Mouse (Mus musculus): Measurements from ENCODE around the gene Dock2. TPM values are rescaled to one million over a fixed set of nuclear protein-coding genes. Genes with fewer than 3 reads are reported as not detected.

Gene Dock2
- polyA plus RNA-seq, 1 experiment from 2014 or later, result 2.1 TPM

- no peaks in the 10 kb centered on the region for H3K9me3 ChIP-seq
- no peak overlapping the region for H3K4me2 ChIP-seq
- no peak overlapping the region for H3K27ac ChIP-seq
- no peak overlapping the region for H3K4me3 ChIP-seq
- 47% methylated on average over 5 of the region's 5 CpGs for WGBS
- ATAC-seq (ENCODE audit: borderline replicate concordance, extremely low read depth, low FRiP score, low TSS enrichment), result no peak
- H3K9ac ChIP-seq, result no peak overlapping the region
- no peaks in the 10 kb centered on the region for H3K36me3 ChIP-seq
- no peaks in the 10 kb centered on the region for H3K4me1 ChIP-seq
- no peaks in the 10 kb centered on the region for H3K27me3 ChIP-seq
These were observed 376.8 kb downstream of the Dock2 start for GRCm38 (mm10) chr11:34406850-34407249.

GRCm38 (mm10) chr11:34406309-34406708 lies 377.4 kb downstream of the Dock2 start:
- H3K36me3 ChIP-seq, result no peaks in the 10 kb centered on the region
- no peaks in the 10 kb centered on the region for H3K9me3 ChIP-seq
- no peak overlapping the region for H3K4me3 ChIP-seq
- no peak overlapping the region for H3K27ac ChIP-seq
- no peaks in the 10 kb centered on the region for H3K4me1 ChIP-seq
- no peak for ATAC-seq (ENCODE audit: borderline replicate concordance, extremely low read depth, low FRiP score, low TSS enrichment)
- H3K4me2 ChIP-seq, result no peak overlapping the region
- H3K27me3 ChIP-seq, result no peaks in the 10 kb centered on the region
- H3K9ac ChIP-seq, result no peak overlapping the region
- WGBS, result 26% methylated on average over 8 of the region's 8 CpGs

GRCm38 (mm10) chr11:34405311-34405710 lies 378.4 kb downstream of the Dock2 start:
- no peak for ATAC-seq (ENCODE audit: borderline replicate concordance, extremely low read depth, low FRiP score, low TSS enrichment)
- Histone ChIP-seq H3K4me2 (no peak overlapping the region), H3K9ac (no peak overlapping the region), H3K9me3 (no peaks in the 10 kb centered on the region), H3K27ac (no peak overlapping the region), H3K4me1 (no peaks in the 10 kb centered on the region), H3K4me3 (no peak overlapping the region), H3K36me3 (no peaks in the 10 kb centered on the region), H3K27me3 (no peaks in the 10 kb centered on the region)
- 62% methylated on average over 1 of the region's 1 CpGs for WGBS

GRCm38 (mm10) chr11:34401343-34401742 lies 382.3 kb downstream of the Dock2 start:
- Histone ChIP-seq H3K4me2 (no peak overlapping the region), H3K27me3 (no peaks in the 10 kb centered on the region), H3K4me3 (no peak overlapping the region), H3K9me3 (no peaks in the 10 kb centered on the region), H3K27ac (no peak overlapping the region), H3K9ac (no peak overlapping the region), H3K36me3 (no peaks in the 10 kb centered on the region), H3K4me1 (no peaks in the 10 kb centered on the region)
- ATAC-seq (ENCODE audit: borderline replicate concordance, extremely low read depth, low FRiP score, low TSS enrichment), result no peak
- WGBS, result 88% methylated on average over 8 of the region's 8 CpGs

GRCm38 (mm10) chr11:34398555-34398954 lies 385.1 kb downstream of the Dock2 start:
- Histone ChIP-seq H3K9ac (no peak overlapping the region), H3K36me3 (no peaks in the 10 kb centered on the region), H3K4me3 (no peak overlapping the region), H3K27me3 (no peaks in the 10 kb centered on the region), H3K4me2 (no peak overlapping the region), H3K9me3 (no peaks in the 10 kb centered on the region), H3K27ac (no peak overlapping the region), H3K4me1 (no peaks in the 10 kb centered on the region)
- WGBS, result 72% methylated on average over 2 of the region's 2 CpGs
- no peak for ATAC-seq (ENCODE audit: borderline replicate concordance, extremely low read depth, low FRiP score, low TSS enrichment)

GRCm38 (mm10) chr11:34397661-34398060 lies 386.0 kb downstream of the Dock2 start:
- H3K4me3 ChIP-seq, result no peak overlapping the region
- no peak overlapping the region for H3K9ac ChIP-seq
- H3K4me2 ChIP-seq, result no peak overlapping the region
- H3K27me3 ChIP-seq, result no peaks in the 10 kb centered on the region
- 88% methylated on average over 5 of the region's 5 CpGs for WGBS
- H3K9me3 ChIP-seq, result no peaks in the 10 kb centered on the region
- H3K4me1 ChIP-seq, result no peaks in the 10 kb centered on the region
- ATAC-seq (ENCODE audit: borderline replicate concordance, extremely low read depth, low FRiP score, low TSS enrichment), result no peak
- H3K27ac ChIP-seq, result no peak overlapping the region
- H3K36me3 ChIP-seq, result no peaks in the 10 kb centered on the region

GRCm38 (mm10) chr11:34395802-34396201 lies 387.9 kb downstream of the Dock2 start:
- Histone ChIP-seq H3K27ac (no peak overlapping the region), H3K9ac (no peak overlapping the region), H3K4me1 (no peaks in the 10 kb centered on the region), H3K4me3 (no peak overlapping the region), H3K4me2 (no peak overlapping the region), H3K27me3 (no peaks in the 10 kb centered on the region), H3K9me3 (no peaks in the 10 kb centered on the region), H3K36me3 (no peaks in the 10 kb centered on the region)
- 74% methylated on average over 3 of the region's 3 CpGs for WGBS
- ATAC-seq (ENCODE audit: borderline replicate concordance, extremely low read depth, low FRiP score, low TSS enrichment), result no peak

GRCm38 (mm10) chr11:34392105-34392504 lies 391.6 kb downstream of the Dock2 start:
- no peak for ATAC-seq (ENCODE audit: borderline replicate concordance, extremely low read depth, low FRiP score, low TSS enrichment)
- Histone ChIP-seq H3K9me3 (no peaks in the 10 kb centered on the region), H3K27ac (no peak overlapping the region), H3K4me3 (no peak overlapping the region), H3K4me2 (no peak overlapping the region), H3K27me3 (no peaks in the 10 kb centered on the region), H3K36me3 (no peaks in the 10 kb centered on the region), H3K9ac (no peak overlapping the region), H3K4me1 (no peaks in the 10 kb centered on the region)
- 45% methylated on average over 4 of the region's 4 CpGs for WGBS

GRCm38 (mm10) chr11:34389261-34390116 lies 394.2 kb downstream of the Dock2 start:
- 85% methylated on average over 6 of the region's 6 CpGs for WGBS
- H3K4me1 ChIP-seq, result no peaks in the 10 kb centered on the region
- H3K4me2 ChIP-seq, result no peak overlapping the region
- H3K9me3 ChIP-seq, result no peaks in the 10 kb centered on the region
- no peak for ATAC-seq (ENCODE audit: borderline replicate concordance, extremely low read depth, low FRiP score, low TSS enrichment)
- H3K27me3 ChIP-seq, result no peaks in the 10 kb centered on the region
- H3K27ac ChIP-seq, result no peak overlapping the region
- H3K9ac ChIP-seq, result no peak overlapping the region
- H3K36me3 ChIP-seq, result no peaks in the 10 kb centered on the region
- no peak overlapping the region for H3K4me3 ChIP-seq

- H3K4me2 ChIP-seq, result no peak overlapping the region
- H3K36me3 ChIP-seq, result no peaks in the 10 kb centered on the region
- H3K4me3 ChIP-seq, result no peak overlapping the region
- no peaks in the 10 kb centered on the region for H3K27me3 ChIP-seq
- ATAC-seq (ENCODE audit: borderline replicate concordance, extremely low read depth, low FRiP score, low TSS enrichment), result no peak
- H3K9ac ChIP-seq, result no peak overlapping the region
- H3K9me3 ChIP-seq, result no peaks in the 10 kb centered on the region
- no peak overlapping the region for H3K27ac ChIP-seq
- H3K4me1 ChIP-seq, result no peaks in the 10 kb centered on the region
- WGBS, result 34% methylated on average over 1 of the region's 1 CpGs
These were observed 398.5 kb downstream of the Dock2 start for GRCm38 (mm10) chr11:34385001-34385688.

- no peaks in the 10 kb centered on the region for H3K9me3 ChIP-seq
- WGBS, result 53% methylated on average over 4 of the region's 4 CpGs
- H3K4me3 ChIP-seq, result no peak overlapping the region
- H3K4me1 ChIP-seq, result no peaks in the 10 kb centered on the region
- no peak overlapping the region for H3K27ac ChIP-seq
- H3K27me3 ChIP-seq, result no peaks in the 10 kb centered on the region
- no peak for ATAC-seq (ENCODE audit: borderline replicate concordance, extremely low read depth, low FRiP score, low TSS enrichment)
- H3K4me2 ChIP-seq, result no peak overlapping the region
- H3K9ac ChIP-seq, result no peak overlapping the region
- H3K36me3 ChIP-seq, result no peaks in the 10 kb centered on the region
These were observed 399.5 kb downstream of the Dock2 start for GRCm38 (mm10) chr11:34384178-34384577.

- H3K9me3 ChIP-seq, result no peaks in the 10 kb centered on the region
- H3K9ac ChIP-seq, result no peak overlapping the region
- ATAC-seq (ENCODE audit: borderline replicate concordance, extremely low read depth, low FRiP score, low TSS enrichment), result no peak
- 78% methylated on average over 3 of the region's 3 CpGs for WGBS
- no peaks in the 10 kb centered on the region for H3K36me3 ChIP-seq
- H3K4me1 ChIP-seq, result no peaks in the 10 kb centered on the region
- H3K4me2 ChIP-seq, result no peak overlapping the region
- no peak overlapping the region for H3K4me3 ChIP-seq
- H3K27ac ChIP-seq, result no peak overlapping the region
- H3K27me3 ChIP-seq, result no peaks in the 10 kb centered on the region
These were observed 400.2 kb downstream of the Dock2 start for GRCm38 (mm10) chr11:34383501-34383900.

Data from lung, embryonic 15.5 days (tissue).